ENCODE assay signal across 8 mouse cellular contexts in the genomic region with DNA sequence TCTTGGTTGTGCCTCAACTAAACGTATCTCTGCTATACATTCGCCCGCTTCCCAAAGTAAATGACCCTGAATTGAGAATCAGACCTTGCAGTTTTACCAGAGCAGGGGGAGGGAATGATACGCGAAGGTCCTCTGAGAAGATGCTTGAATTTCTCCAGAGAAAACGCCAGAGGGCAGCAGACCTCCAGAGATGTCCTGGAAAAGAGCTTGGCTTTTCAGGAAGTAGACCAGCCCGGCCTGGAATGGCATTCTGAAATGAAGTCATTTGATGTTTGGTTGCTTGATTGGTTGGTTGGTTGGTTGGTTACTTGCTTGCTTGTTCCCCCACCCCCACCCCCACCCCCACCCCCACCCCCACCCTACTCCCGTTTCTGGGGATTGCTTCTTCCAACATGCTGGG. TPM values are rescaled to one million over a fixed set of nuclear protein-coding genes. Genes with fewer than 3 reads are reported as not detected.
DNase-seq lines count a peak whose midpoint lies in the region; ATAC-seq and TF ChIP-seq lines count a peak whose summit lies in the region.

No protein-coding gene starts in this region.

- peak; percentile 66 for TF ChIP-seq CTCF in left cerebral cortex, adult 2 months (IDR thresholded peaks at IDR 0.05)
- peak; percentile 53 for TF ChIP-seq CTCF in ES-Bruce4 (IDR thresholded peaks at IDR 0.05; ENCODE audit: low read depth, low read length)

- DNase-seq in left cerebral cortex, adult 2 months (ENCODE audit: extremely low spot score in 1 of 2, low spot score in 2 of 2) = peak; percentile 31 to 42
- no peak for DNase-seq in left cerebral cortex, adult 9 months (ENCODE audit: low spot score in 2 of 2)
- DNase-seq in adipocyte (ENCODE audit: low spot score) = peak; percentile 78
- DNase-seq in embryonic facial prominence, embryonic 10.5 days (ENCODE audit: low spot score) = peak; percentile 55
- DNase-seq in kidney, postnatal 25 days = peak; percentile 54 to 62
- DNase-seq in retina, postnatal 1 day = peak; percentile 70

- no peak overlapping the region for H3K4me3 ChIP-seq in left cerebral cortex, adult 2 months
- no peak overlapping the region for H3K4me3 ChIP-seq in ES-Bruce4 (ENCODE audit: low read depth, low read length)
- no peak overlapping the region for H3K4me3 ChIP-seq in embryonic facial prominence, embryonic 10.5 days

- TF ChIP-seq EP300 in ES-Bruce4 (IDR thresholded peaks at IDR 0.05; ENCODE audit: insufficient read depth, low read depth, low read length) = no peak

- ATAC-seq in erythroid progenitor cell, adult 5-6 weeks (replicated peaks; ENCODE audit: low FRiP score, poor library complexity, severe bottlenecking) = no peak

- intact Hi-C loops in left cerebral cortex, adult 2 months (cut with DNase I) = loop anchor here (2.0 kb wide), 1 partner anchor 61 kb away; no protein-coding TSS in a partner anchor

- no peaks in the 10 kb centered on the region for H3K4me1 ChIP-seq in ES-Bruce4 (ENCODE audit: control insufficient read depth, insufficient read depth, low read length)
- H3K4me1 ChIP-seq in embryonic facial prominence, embryonic 10.5 days = no peaks in the 10 kb centered on the region

- H3K9ac ChIP-seq in ES-Bruce4 (ENCODE audit: low read depth, poor library complexity, severe bottlenecking) = no peak overlapping the region

- H3K27ac ChIP-seq in left cerebral cortex, adult 2 months = no peak overlapping the region
- H3K27ac ChIP-seq in ES-Bruce4 (ENCODE audit: insufficient read depth, low read length) = no peak overlapping the region
- no peak overlapping the region for H3K27ac ChIP-seq in embryonic facial prominence, embryonic 10.5 days (replicated peaks)

- no peaks in the 10 kb centered on the region for H3K36me3 ChIP-seq in ES-Bruce4 (ENCODE audit: control insufficient read depth, insufficient read depth, low read length, poor library complexity, severe bottlenecking)
- H3K36me3 ChIP-seq in embryonic facial prominence, embryonic 10.5 days (replicated peaks) = no peaks in the 10 kb centered on the region

- no peaks in the 10 kb centered on the region for H3K27me3 ChIP-seq in ES-Bruce4 (ENCODE audit: control insufficient read depth, insufficient read depth, low read length, poor library complexity, severe bottlenecking)
- no peaks in the 10 kb centered on the region for H3K27me3 ChIP-seq in embryonic facial prominence, embryonic 10.5 days (replicated peaks; ENCODE audit: low read depth, poor library complexity, severe bottlenecking)

- WGBS in embryonic facial prominence, embryonic 10.5 days = 45% methylated on average over 8 of the region's 8 CpGs

- no peak for TF ChIP-seq POLR2A in ES-Bruce4 (IDR thresholded peaks at IDR 0.05; ENCODE audit: insufficient read depth, low read length)

- no peaks in the 10 kb centered on the region for H3K9me3 ChIP-seq in ES-Bruce4 (replicated peaks; ENCODE audit: control insufficient read depth, insufficient read depth, low read length, poor library complexity, severe bottlenecking)
- no peaks in the 10 kb centered on the region for H3K9me3 ChIP-seq in embryonic facial prominence, embryonic 10.5 days

RNA-seq across cellular contexts. Expression of a gene that starts 17.8 kb away (rescaled TPM):
- 1 to 10 TPM; 2.8 to 4.2 TPM for total RNA-seq in left cerebral cortex, adult 2 months (2021)
- not detected in 2 replicates for polyA plus RNA-seq in ES-Bruce4 (2011; ENCODE audit: insufficient read depth, insufficient read length, low read depth, missing spikeins)
- polyA plus RNA-seq in embryonic facial prominence, embryonic 10.5 days (2016; fragmentation: Nextera tagmentation; extraction: Ambion mirVana) = not detected in 2 replicates
- 4.6 and 19.8 TPM in 2 replicates for total RNA-seq in erythroid progenitor cell, adult 5-6 weeks (2015; ENCODE audit: low replicate concordance)
- total RNA-seq in erythroid progenitor cell, adult 5-6 weeks (2017; ENCODE audit: low replicate concordance) = 3.1 and 10.4 TPM in 2 replicates

Comparison
In these comparisons a context has a peak if more than half of its experiments do, and no peak if none do; other contexts are left out.
1. DNase-seq: peak in left cerebral cortex, adult 2 months (2 of 2), adipocyte (single experiment), embryonic facial prominence, embryonic 10.5 days (single experiment), kidney, postnatal 25 days (2 of 2) and retina, postnatal 1 day (single experiment); none in left cerebral cortex, adult 9 months (0 of 2).